Mouse (Mus musculus): Measurements from ENCODE around the gene Tgfbr3l. TPM values are rescaled to one million over a fixed set of nuclear protein-coding genes. Genes with fewer than 3 reads are reported as not detected.

The Tgfbr3l gene
- polyA plus RNA-seq, 1 experiment from 2014 or later: 2.3 TPM

GRCm38 (mm10) chr8:4229784-4230183 lies 18.2 kb upstream of the Tgfbr3l start:
- H3K9me3 ChIP-seq (ENCODE audit: control insufficient read depth, low read length): no peaks in the 10 kb centered on the region
- DNase-seq (ENCODE audit: low spot score): no peak
- H3K4me3 ChIP-seq (ENCODE audit: low read depth, low read length): no peak overlapping the region
- no peak overlapping the region for H3K27ac ChIP-seq (ENCODE audit: low read depth, low read length)
- H3K27me3 ChIP-seq (ENCODE audit: control insufficient read depth, insufficient read depth, low read length): peaks cover 16% of the 10 kb centered on the region
- H3K4me2 ChIP-seq (ENCODE audit: low read depth): no peak overlapping the region
- no peak overlapping the region for H3K9ac ChIP-seq (ENCODE audit: low read length)
- H3K36me3 ChIP-seq (ENCODE audit: control insufficient read depth, insufficient read depth, low read length): no peaks in the 10 kb centered on the region
- ATAC-seq (ENCODE audit: insufficient read depth, low FRiP score, low TSS enrichment): no peak
- H3K4me1 ChIP-seq (ENCODE audit: control insufficient read depth, insufficient read depth, low read length): peaks cover 3% of the 10 kb centered on the region; the same call in 1 of the 2 replicates
- 79% methylated on average over 5 of the region's 5 CpGs for WGBS

- DNase-seq (ENCODE audit: low spot score) (no peak), ATAC-seq (ENCODE audit: insufficient read depth, low FRiP score, low TSS enrichment) (no peak)
- Histone ChIP-seq H3K4me1 (ENCODE audit: control insufficient read depth, insufficient read depth, low read length) (peaks cover 3% of the 10 kb centered on the region; the same call in 1 of the 2 replicates), H3K27me3 (ENCODE audit: control insufficient read depth, insufficient read depth, low read length) (peaks cover 16% of the 10 kb centered on the region), H3K9ac (ENCODE audit: low read length) (no peak overlapping the region), H3K9me3 (ENCODE audit: control insufficient read depth, low read length) (no peaks in the 10 kb centered on the region), H3K4me3 (ENCODE audit: low read depth, low read length) (no peak overlapping the region), H3K27ac (ENCODE audit: low read depth, low read length) (no peak overlapping the region), H3K4me2 (ENCODE audit: low read depth) (no peak overlapping the region), H3K36me3 (ENCODE audit: control insufficient read depth, insufficient read depth, low read length) (no peaks in the 10 kb centered on the region)
- WGBS: 62% methylated on average over 10 of the region's 10 CpGs
Observed at GRCm38 (mm10) chr8:4230612-4231351, 17.2 kb upstream of the Tgfbr3l start.

GRCm38 (mm10) chr8:4237814-4238433 lies 10.1 kb upstream of the Tgfbr3l start:
- no peaks in the 10 kb centered on the region for H3K27me3 ChIP-seq (ENCODE audit: control insufficient read depth, insufficient read depth, low read length)
- no peaks in the 10 kb centered on the region for H3K9me3 ChIP-seq (ENCODE audit: control insufficient read depth, low read length)
- H3K4me2 ChIP-seq (ENCODE audit: low read depth): peak overlapping the region; percentile 78
- DNase-seq (ENCODE audit: low spot score) (no peak), ATAC-seq (ENCODE audit: insufficient read depth, low FRiP score, low TSS enrichment) (no peak; the same call in 1 of the 2 replicates)
- peak overlapping the region; percentile 80 for H3K27ac ChIP-seq (ENCODE audit: low read depth, low read length)
- H3K4me1 ChIP-seq (ENCODE audit: control insufficient read depth, insufficient read depth, low read length): peaks cover 13% of the 10 kb centered on the region
- H3K36me3 ChIP-seq (ENCODE audit: control insufficient read depth, insufficient read depth, low read length): no peaks in the 10 kb centered on the region; the same call in 1 of the 2 replicates
- 19% methylated on average over 15 of the region's 15 CpGs for WGBS
- peak overlapping the region; percentile 79 for H3K4me3 ChIP-seq (ENCODE audit: low read depth, low read length)
- H3K9ac ChIP-seq (ENCODE audit: low read length): peak overlapping the region; percentile 75

- under 1% methylated on average over 71 of the region's 71 CpGs for WGBS
- peak; percentile 95 for ATAC-seq (ENCODE audit: insufficient read depth, low FRiP score, low TSS enrichment)
- Histone ChIP-seq H3K4me2 (ENCODE audit: low read depth) (peak within 1 kb of the TSS; percentile 78), H3K4me3 (ENCODE audit: low read depth, low read length) (peak within 1 kb of the TSS; percentile 79), H3K36me3 (ENCODE audit: control insufficient read depth, insufficient read depth, low read length) (peaks cover 5% of the 10 kb centered on the region), H3K27me3 (ENCODE audit: control insufficient read depth, insufficient read depth, low read length) (no peaks in the 10 kb centered on the region), H3K9ac (ENCODE audit: low read length) (peak within 1 kb of the TSS; percentile 84), H3K9me3 (ENCODE audit: control insufficient read depth, low read length) (no peaks in the 10 kb centered on the region), H3K27ac (ENCODE audit: low read depth, low read length) (peak within 1 kb of the TSS; percentile 80), H3K4me1 (ENCODE audit: control insufficient read depth, insufficient read depth, low read length) (peaks cover 13% of the 10 kb centered on the region)
- DNase-seq (ENCODE audit: low spot score): peak; percentile 100
Observed at GRCm38 (mm10) chr8:4238434-4239192, 9.4 kb upstream of the Tgfbr3l start, which contains the start of the genes Map2k7 and Gm49320. Gene Map2k7 (plus strand): TSS chr8:4238740. Gene Gm49320 (plus strand): TSS chr8:4238865.

GRCm38 (mm10) chr8:4239193-4239890 lies 8.7 kb upstream of the Tgfbr3l start:
- Histone ChIP-seq H3K9me3 (ENCODE audit: control insufficient read depth, low read length) (no peaks in the 10 kb centered on the region), H3K4me3 (ENCODE audit: low read depth, low read length) (peak overlapping the region; percentile 79), H3K27me3 (ENCODE audit: control insufficient read depth, insufficient read depth, low read length) (no peaks in the 10 kb centered on the region), H3K27ac (ENCODE audit: low read depth, low read length) (peak overlapping the region; percentile 77), H3K4me2 (ENCODE audit: low read depth) (peak overlapping the region; percentile 78), H3K4me1 (ENCODE audit: control insufficient read depth, insufficient read depth, low read length) (peaks cover 13% of the 10 kb centered on the region), H3K36me3 (ENCODE audit: control insufficient read depth, insufficient read depth, low read length) (peaks cover 10% of the 10 kb centered on the region), H3K9ac (ENCODE audit: low read length) (peak overlapping the region; percentile 84)
- ATAC-seq (ENCODE audit: insufficient read depth, low FRiP score, low TSS enrichment) (peak; percentile 28), DNase-seq (ENCODE audit: low spot score) (no peak)
- 14% methylated on average over 19 of the region's 19 CpGs for WGBS

GRCm38 (mm10) chr8:4245061-4245460 lies 3.0 kb upstream of the Tgfbr3l start:
- DNase-seq (ENCODE audit: low spot score) (no peak), ATAC-seq (ENCODE audit: insufficient read depth, low FRiP score, low TSS enrichment) (no peak)
- Histone ChIP-seq H3K27ac (ENCODE audit: low read depth, low read length) (no peak overlapping the region), H3K9me3 (ENCODE audit: control insufficient read depth, low read length) (no peaks in the 10 kb centered on the region; the same call in 1 of the 2 replicates), H3K36me3 (ENCODE audit: control insufficient read depth, insufficient read depth, low read length) (peaks cover 24% of the 10 kb centered on the region), H3K4me2 (ENCODE audit: low read depth) (no peak overlapping the region), H3K4me1 (ENCODE audit: control insufficient read depth, insufficient read depth, low read length) (peaks cover 3% of the 10 kb centered on the region), H3K4me3 (ENCODE audit: low read depth, low read length) (no peak overlapping the region), H3K9ac (ENCODE audit: low read length) (no peak overlapping the region), H3K27me3 (ENCODE audit: control insufficient read depth, insufficient read depth, low read length) (0 out of 2 replicates have a peak, but pooled peaks cover 2% of the 10 kb centered on the region)
- 95% methylated on average over 5 of the region's 5 CpGs for WGBS

- no peak for ATAC-seq (ENCODE audit: insufficient read depth, low FRiP score, low TSS enrichment)
- Histone ChIP-seq H3K4me3 (ENCODE audit: low read depth, low read length) (no peak overlapping the region), H3K9me3 (ENCODE audit: control insufficient read depth, low read length) (no peaks in the 10 kb centered on the region; the same call in 1 of the 2 replicates), H3K27me3 (ENCODE audit: control insufficient read depth, insufficient read depth, low read length) (0 out of 2 replicates have a peak, but pooled peaks cover 2% of the 10 kb centered on the region), H3K4me1 (ENCODE audit: control insufficient read depth, insufficient read depth, low read length) (no peaks in the 10 kb centered on the region), H3K36me3 (ENCODE audit: control insufficient read depth, insufficient read depth, low read length) (peaks cover 24% of the 10 kb centered on the region), H3K4me2 (ENCODE audit: low read depth) (no peak overlapping the region), H3K9ac (ENCODE audit: low read length) (no peak overlapping the region), H3K27ac (ENCODE audit: low read depth, low read length) (no peak overlapping the region)
- WGBS: 90% methylated on average over 13 of the region's 13 CpGs
- no peak for DNase-seq (ENCODE audit: low spot score)
Observed at GRCm38 (mm10) chr8:4245737-4246136, 2.3 kb upstream of the Tgfbr3l start.

GRCm38 (mm10) chr8:4247241-4247640 lies 773 bp upstream of the Tgfbr3l start:
- WGBS: 91% methylated on average over 8 of the region's 8 CpGs
- H3K4me1 ChIP-seq (ENCODE audit: control insufficient read depth, insufficient read depth, low read length): no peaks in the 10 kb centered on the region
- no peaks in the 10 kb centered on the region; the same call in 1 of the 2 replicates for H3K9me3 ChIP-seq (ENCODE audit: control insufficient read depth, low read length)
- no peak overlapping the region for H3K27ac ChIP-seq (ENCODE audit: low read depth, low read length)
- no peak overlapping the region for H3K4me3 ChIP-seq (ENCODE audit: low read depth, low read length)
- DNase-seq (ENCODE audit: low spot score) (peak; percentile 4), ATAC-seq (ENCODE audit: insufficient read depth, low FRiP score, low TSS enrichment) (no peak)
- H3K36me3 ChIP-seq (ENCODE audit: control insufficient read depth, insufficient read depth, low read length): peaks cover 24% of the 10 kb centered on the region
- H3K27me3 ChIP-seq (ENCODE audit: control insufficient read depth, insufficient read depth, low read length): 0 out of 2 replicates have a peak, but pooled peaks cover 2% of the 10 kb centered on the region
- H3K4me2 ChIP-seq (ENCODE audit: low read depth): no peak overlapping the region
- no peak overlapping the region for H3K9ac ChIP-seq (ENCODE audit: low read length)
